Mouse (Mus musculus) thymus, postnatal 0 days (tissue): ENCODE measurements around the gene Dpm1. TPM values are rescaled to one million over a fixed set of nuclear protein-coding genes. Genes with fewer than 3 reads are reported as not detected.
A peak's percentile ranks its signal among the peaks of the same experiment; 100 is the strongest.

Experiments
- DNase-seq: peaks from one replicate; pipeline ENCODE4 v3.0.0-alpha.2; 2015; ENCODE audit warnings: low spot score
- polyA plus RNA-seq: library from polyadenylated mRNA; unstranded; fragments of >200 nt; fragmentation: Nextera tagmentation; extraction: Ambion mirVana; gene quantifications from 2 replicates; pipeline ENCODE4 v1.2.1, GENCODE M21; 2015

Gene Dpm1
- polyA plus RNA-seq, 1 experiment from 2014 or later = 143 TPM

- peak; percentile 28 for DNase-seq
Measured at GRCm38 (mm10) chr2:168229116-168230025, 1.0 kb downstream of the Dpm1 start.

GRCm38 (mm10) chr2:168223326-168223725, 7.1 kb downstream of the Dpm1 start:
- no peak for DNase-seq

GRCm38 (mm10) chr2:168213788-168214397, 16.5 kb downstream of the Dpm1 start:
- DNase-seq = no peak

DNA sequence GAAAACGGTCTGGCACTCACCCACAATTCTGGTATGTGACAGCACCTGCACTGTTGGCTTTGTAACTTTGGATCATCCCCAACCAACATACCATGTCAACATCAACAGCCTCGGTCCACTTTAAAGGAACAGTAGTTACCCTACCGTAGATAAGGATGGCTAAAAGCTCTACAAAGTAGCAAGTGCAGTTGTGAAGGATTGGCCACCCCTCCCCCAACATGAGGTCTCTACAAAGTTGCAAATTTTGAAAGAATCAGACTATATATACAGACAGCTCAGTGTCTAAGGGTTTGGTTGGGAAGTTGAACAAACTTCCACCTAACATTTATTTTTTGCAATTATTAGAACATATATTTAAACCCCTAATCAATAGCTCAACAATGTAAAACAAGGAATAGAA, 22.5 kb downstream of the Dpm1 start:
- no peak for DNase-seq

DNA sequence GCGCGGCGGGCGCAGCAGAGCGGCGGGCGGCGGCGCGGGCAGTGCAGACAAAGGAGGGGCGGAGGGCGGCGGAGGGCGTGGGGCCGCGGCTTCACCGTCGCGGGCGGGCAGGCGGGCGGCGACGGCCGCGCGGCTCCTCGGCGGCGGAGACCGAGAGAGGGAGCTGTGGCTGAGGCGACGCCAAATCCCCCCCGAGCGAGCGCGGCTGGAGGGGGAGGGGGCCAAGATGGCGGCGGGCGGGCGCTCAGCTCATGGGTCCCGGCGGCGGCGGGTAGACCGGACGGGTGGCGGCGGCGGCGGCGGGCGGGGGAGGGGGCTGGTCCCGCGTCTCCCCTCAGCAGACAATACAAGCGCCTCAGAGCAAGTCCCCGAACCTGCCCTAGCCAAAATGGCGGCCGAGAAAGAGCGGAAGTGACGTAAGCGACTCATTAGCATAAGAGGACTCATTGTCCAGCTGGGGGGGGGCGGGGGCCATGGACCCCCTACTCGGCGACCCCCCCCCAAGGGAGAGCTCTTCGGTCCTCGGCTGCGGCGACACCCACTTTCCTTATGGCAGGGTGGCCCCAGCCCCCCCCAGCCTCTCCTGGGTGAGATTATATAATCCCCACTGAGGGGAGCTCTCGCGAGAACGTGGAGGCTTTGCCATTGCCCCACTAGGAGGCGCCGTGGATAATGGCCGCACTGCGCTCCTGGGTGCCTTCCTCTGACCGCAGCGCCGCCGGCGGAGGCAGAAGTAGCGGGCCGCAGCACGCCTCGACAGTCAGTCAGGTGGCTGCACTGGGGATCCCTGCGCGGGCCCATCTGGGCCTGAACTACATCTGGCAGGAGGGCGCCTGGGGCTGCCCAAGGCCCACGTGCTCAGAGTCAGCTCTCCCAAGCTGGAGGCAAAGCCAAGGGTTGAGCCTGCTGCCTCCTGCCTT, 23.4 kb downstream of the Dpm1 start, which contains the start of gene Adnp:
TSS of gene Adnp (minus strand) at position 388 of the 920 bp plus-strand sequence.
- DNase-seq = peak; percentile 98

DNA sequence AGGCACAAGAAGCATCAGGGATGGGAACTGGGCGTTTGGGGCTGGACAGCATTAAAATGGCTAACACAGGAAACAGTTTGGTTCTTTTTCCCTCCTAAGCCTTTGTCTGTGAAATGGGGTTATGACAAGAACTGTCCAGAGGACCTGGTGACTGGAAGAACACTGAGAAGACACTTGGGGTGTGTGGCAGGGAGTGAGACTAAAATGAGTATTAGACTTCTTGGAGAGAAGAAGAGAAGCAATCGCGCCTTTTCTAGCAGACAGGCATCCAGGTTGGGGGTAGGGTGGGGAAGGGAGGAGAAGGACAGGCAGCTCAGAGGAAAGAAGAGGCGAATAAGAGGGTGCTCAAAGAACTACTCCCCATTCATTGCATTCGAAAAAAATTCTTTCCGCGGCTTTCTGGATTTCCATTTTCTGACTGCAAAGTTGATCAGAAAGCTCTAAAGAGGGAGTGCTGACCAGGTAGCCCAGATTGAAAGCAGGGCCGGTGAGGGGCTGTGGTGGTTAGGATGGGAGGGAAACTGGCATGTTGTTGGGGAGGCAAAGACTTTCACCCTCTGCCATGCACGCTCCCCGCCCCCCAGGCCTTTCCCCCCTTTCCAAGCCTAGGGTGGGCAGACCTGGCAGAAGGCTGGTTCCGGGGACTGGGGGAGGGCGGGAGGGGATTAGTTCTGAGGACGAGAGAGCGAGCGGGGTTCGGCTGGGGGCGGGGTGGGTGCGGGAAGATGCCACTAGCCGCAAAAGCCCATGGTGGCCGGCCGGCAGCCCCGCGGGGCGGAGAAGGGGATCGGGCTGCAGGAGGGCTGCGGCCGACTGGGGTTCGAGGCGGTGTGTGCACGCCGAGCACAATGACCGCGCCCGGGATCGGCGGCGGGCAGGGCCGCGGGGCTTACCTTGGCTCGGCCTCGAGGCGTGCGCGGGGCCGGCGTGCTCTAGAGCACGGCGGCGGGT, 24.4 kb downstream of the Dpm1 start:
- peak; percentile 34 for DNase-seq

DNA sequence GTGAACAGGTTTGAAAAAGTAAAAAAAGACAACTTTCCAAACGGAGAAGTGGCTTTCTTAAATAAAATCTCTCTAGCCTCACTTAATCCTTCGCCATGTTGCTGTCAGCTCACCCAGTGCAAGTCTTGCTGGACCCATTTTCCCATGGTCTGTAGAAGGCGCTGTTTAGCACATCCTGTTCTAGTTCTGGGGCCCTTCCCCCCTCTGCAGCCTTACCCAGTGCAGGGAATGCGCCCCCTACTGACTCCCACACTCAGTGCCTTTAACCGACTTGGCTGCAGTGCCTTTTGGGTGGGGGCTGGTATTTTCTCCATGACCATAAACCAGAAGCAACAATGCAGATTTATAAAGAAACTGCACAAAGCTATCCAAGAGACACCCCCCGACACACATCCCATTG, 25.1 kb downstream of the Dpm1 start:
- DNase-seq = peak; percentile 95

DNA sequence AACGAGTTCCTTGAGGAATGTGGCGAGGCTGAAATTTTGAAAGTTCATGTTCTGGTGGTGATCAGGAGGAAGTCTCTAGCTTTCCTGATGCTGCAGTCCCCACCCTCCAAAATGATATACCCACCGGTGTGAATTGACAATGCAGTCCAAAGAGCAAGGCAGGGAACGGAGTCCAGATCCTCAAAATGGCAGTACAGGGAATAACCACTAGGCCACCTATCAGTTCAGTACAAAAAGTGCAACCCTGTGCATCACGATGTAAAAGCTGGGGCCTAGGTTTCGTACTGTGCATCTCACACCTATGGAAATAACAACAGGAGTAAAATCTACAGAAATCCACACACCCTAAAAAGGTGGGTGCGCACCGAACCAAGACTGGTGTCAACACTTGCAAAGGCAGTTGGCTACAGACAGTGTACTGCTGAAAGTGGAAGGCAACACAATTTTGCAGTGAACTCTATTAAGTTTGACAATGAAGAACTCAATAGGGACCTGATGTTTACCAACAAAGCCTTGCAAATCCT, 25.9 kb downstream of the Dpm1 start:
- no peak for DNase-seq

- DNase-seq = no peak
Measured at GRCm38 (mm10) chr2:168200014-168200691, 30.2 kb downstream of the Dpm1 start.

DNA sequence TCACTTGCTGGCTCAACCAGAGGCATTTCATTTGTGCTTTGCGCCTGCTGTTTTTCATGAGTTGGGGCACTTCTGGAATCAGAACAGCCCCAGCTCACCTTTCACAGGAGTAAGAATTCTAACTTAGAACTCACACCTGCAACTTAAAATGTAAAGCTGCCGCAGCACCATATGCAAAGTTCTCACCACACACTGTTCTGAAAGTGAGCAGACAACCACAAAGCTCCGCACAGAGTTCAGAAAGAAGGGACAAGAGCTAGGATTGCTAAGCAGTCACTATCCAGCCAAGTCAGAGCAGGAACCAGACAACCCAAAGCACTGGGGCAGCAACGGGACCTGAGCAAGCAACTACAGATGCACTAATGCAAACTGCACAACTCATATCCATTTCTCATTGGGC, 30.9 kb downstream of the Dpm1 start:
- DNase-seq = no peak

DNA sequence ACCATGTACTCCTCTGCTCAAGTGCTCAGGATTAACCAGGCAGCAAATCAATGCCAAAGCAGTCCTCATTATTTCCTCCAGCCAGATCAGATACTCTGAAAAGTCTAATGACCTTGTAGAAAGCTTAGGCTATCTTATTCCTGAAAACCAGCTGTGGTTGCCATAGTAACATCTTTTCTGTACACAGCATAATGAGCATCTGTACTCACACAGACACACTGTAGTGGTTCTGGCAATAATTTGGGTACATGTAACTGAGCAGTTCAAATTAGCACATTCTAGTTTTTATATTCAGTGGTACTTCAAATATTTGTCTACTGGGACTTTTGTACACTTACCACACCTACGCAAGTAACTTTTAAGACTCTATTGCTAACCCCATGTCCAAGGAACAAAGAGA, 32.0 kb downstream of the Dpm1 start:
- DNase-seq = no peak

GRCm38 (mm10) chr2:168195721-168196120, 34.7 kb downstream of the Dpm1 start:
- DNase-seq = no peak

GRCm38 (mm10) chr2:168193685-168194084, 36.7 kb downstream of the Dpm1 start:
- no peak for DNase-seq

GRCm38 (mm10) chr2:168191856-168192255, 38.5 kb downstream of the Dpm1 start:
- no peak for DNase-seq

- DNase-seq = no peak
Measured at GRCm38 (mm10) chr2:168175946-168176345, 54.4 kb downstream of the Dpm1 start.

GRCm38 (mm10) chr2:168170167-168170685, 60.2 kb downstream of the Dpm1 start:
- DNase-seq = peak; percentile 43

GRCm38 (mm10) chr2:168169800-168170113, 60.6 kb downstream of the Dpm1 start:
- DNase-seq = no peak

- DNase-seq = no peak
Measured at GRCm38 (mm10) chr2:168168892-168169799, 61.2 kb downstream of the Dpm1 start.
